Mouse (Mus musculus) layer of hippocampus, adult 2 months (tissue): ENCODE data around the gene Sycp1. TPM values are rescaled to one million over a fixed set of nuclear protein-coding genes. Genes with fewer than 3 reads are reported as not detected.

Experiments
- DNase-seq, 2 experiments: peaks; one replicate each; pipeline ENCODE4 v3.0.0; 2022; ENCODE audit warnings: low spot score in 2 of 2
- H3K27ac ChIP-seq: fragments of 200-600 bp; 2 replicates; pipeline ENCODE4 v1.8.1; 2022
- H3K4me3 ChIP-seq: fragments of 200-600 bp; 2 replicates; pipeline ENCODE4 v1.8.1; 2022; ENCODE audit warnings: mild to moderate bottlenecking
- CTCF ChIP-seq: fragments of 200-600 bp; conservative IDR thresholded peaks from 2 replicates; pipeline ENCODE4 v1.8.1; 2022; ENCODE audit warnings: antibody characterized with exemption, mild to moderate bottlenecking, moderate library complexity
- total RNA-seq, 2 experiments: library from RNA; stranded (reverse); gene quantifications; 2 replicates each; pipeline ENCODE4 v1.2.3; 2021

Sycp1 gene
- total RNA-seq, 2 experiments from 2014 or later: not detected

- Histone ChIP-seq H3K4me3 (no peak overlapping the region), H3K27ac (no peak overlapping the region)
- DNase-seq: no peak
- TF ChIP-seq CTCF: no peak
These were observed 36.8 kb downstream of the Sycp1 start for GRCm38 (mm10) chr3:102899136-102899535.

DNA sequence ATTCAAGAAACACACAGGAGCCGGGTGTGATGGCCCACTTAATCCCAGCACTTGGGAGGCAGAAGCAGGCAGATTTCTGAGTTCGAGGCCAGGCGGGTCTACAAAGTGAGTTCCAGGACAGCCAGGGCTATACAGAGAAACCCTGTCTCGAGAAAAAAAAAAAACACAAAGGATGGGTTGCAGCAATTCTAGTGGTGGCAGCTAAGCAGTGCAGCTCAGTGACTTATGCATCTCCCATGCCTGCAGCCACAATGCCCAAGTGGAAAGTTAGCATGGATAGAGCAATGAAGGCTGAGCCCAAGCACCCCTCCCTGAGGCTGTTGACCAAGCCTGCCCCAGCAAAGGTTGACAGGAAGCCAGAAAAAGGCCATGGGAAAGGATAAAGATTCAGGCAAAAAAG is 55.4 kb downstream of the Sycp1 start:
- DNase-seq: no peak
- no peak for TF ChIP-seq CTCF
- H3K27ac ChIP-seq: no peak overlapping the region
- H3K4me3 ChIP-seq: no peak overlapping the region

DNA sequence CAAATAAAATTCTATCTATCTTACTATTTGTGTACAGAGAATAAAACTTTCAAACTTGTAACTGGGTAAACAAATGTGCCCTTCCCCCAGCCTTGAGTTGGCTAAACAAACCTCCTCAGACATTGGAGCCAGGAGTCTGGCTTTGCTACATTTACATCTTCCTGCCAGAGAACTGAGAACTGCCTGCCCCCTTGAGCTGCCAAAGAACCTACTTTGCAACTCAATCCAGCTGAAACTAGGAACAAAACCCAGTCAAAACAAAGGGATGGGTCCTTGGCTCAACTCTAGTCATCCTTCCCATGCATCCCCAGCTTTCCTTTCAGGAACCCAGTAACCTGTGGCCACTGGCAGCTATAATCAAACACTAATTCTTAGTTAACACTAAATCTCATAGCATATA is 87.2 kb downstream of the Sycp1 start:
- TF ChIP-seq CTCF: no peak
- Histone ChIP-seq H3K4me3 (no peak overlapping the region), H3K27ac (no peak overlapping the region)
- DNase-seq: no peak

- Histone ChIP-seq H3K4me3 (no peak overlapping the region), H3K27ac (no peak overlapping the region)
- no peak for DNase-seq
- TF ChIP-seq CTCF: peak; percentile 51
These were observed 93.5 kb downstream of the Sycp1 start for GRCm38 (mm10) chr3:102842386-102842785.

DNA sequence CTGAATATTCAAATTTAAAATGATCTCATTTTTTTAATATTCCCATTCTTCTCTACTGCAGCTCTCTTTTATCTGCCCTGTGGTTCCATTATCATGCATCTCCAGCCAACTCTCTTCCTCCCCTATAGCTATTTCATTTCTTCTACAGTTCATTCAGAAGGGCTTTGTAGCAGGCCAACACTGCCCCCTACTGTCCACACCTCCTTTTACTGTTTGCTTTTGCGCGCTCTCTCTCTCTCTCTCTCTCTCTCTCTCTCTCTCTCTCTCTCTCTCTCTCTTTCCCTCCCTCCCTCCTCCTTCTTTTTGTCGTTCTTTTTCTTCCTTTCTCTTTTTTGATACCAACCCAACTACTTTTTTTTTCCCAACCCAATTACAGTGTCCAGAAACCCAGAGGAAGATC is 132.0 kb downstream of the Sycp1 start:
- Histone ChIP-seq H3K4me3 (no peak overlapping the region), H3K27ac (no peak overlapping the region)
- peak; percentile 67 to 88 for DNase-seq
- TF ChIP-seq CTCF: peak; percentile 88

DNA sequence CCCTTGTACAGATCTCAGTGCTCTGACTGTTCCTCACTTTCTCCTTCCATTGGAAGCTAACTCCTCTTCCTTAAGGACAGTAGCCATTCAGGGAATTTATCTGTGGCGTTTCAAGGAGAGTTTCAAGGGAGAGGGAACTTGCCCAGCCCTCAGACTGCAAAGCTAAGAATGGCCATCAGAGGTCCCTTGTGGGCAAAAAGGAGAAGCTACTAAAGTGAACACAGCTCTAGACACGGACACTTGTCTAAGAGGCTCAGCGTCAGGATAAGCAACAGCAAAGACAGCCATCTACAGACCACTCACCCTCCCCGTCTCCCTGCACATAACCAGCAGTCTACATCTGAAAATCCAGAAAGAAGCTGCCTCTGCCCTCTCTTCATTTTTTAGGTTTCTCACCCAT is 148.5 kb downstream of the Sycp1 start:
- Histone ChIP-seq H3K27ac (no peak overlapping the region), H3K4me3 (no peak overlapping the region)
- TF ChIP-seq CTCF: peak; percentile 54
- no peak for DNase-seq

GRCm38 (mm10) chr3:102782618-102783017 is 153.3 kb downstream of the Sycp1 start, which contains the start of gene Tshb:
TSS of gene Tshb (minus strand) at chr3:102782718.
- no peak within 1 kb of the TSS for H3K4me3 ChIP-seq
- H3K27ac ChIP-seq: no peak within 1 kb of the TSS
- DNase-seq: no peak
- no peak for TF ChIP-seq CTCF

- DNase-seq: no peak
- no peak for TF ChIP-seq CTCF
- no peak overlapping the region for H3K27ac ChIP-seq
- H3K4me3 ChIP-seq: no peak overlapping the region
These were observed 162.9 kb downstream of the Sycp1 start for GRCm38 (mm10) chr3:102773018-102773417.

Other genes with a start within 250 kb of the Sycp1 start
- gene Tspan2, start 201.6 kb downstream of the Sycp1 start, total RNA-seq: 10 to 100 TPM; 70.5 to 76.2 TPM
- gene Tshb, start 153.4 kb downstream of the Sycp1 start, total RNA-seq: not detected
- gene Nr1h5, start 28.0 kb upstream of the Sycp1 start, total RNA-seq: not detected
- 10 to 100 TPM; 57.3 to 65.5 TPM for gene Sike1, start 59.6 kb upstream of the Sycp1 start, total RNA-seq
- gene Csde1, start 84.3 kb upstream of the Sycp1 start, total RNA-seq: 100 to 1,000 TPM; 236 to 252 TPM
- gene Nras, start 122.2 kb upstream of the Sycp1 start, total RNA-seq: 10 to 100 TPM; 59.9 to 72.6 TPM
- not detected for gene Ampd1, start 137.9 kb upstream of the Sycp1 start, total RNA-seq
- under 1 TPM; 0.28 to 0.54 TPM for gene Dennd2c, start 166.5 kb upstream of the Sycp1 start, total RNA-seq
- 10 to 100 TPM; 63.8 to 69.1 TPM for gene Bcas2, start 235.6 kb upstream of the Sycp1 start, total RNA-seq